Mouse (Mus musculus) kidney, postnatal 0 days (tissue): Measurements from ENCODE around the gene Laptm5. TPM values are rescaled to one million over a fixed set of nuclear protein-coding genes. Genes with fewer than 3 reads are reported as not detected.

ENCODE experiments used
- ATAC-seq: fragments of 200-750 bp; cut with Nextera tagmentation; replicated peaks from 2 replicates; pipeline ENCODE4 v1.8.0; 2017; ENCODE audit warnings: low read depth, moderate number of reproducible peaks, moderate TSS enrichment, moderate library complexity; ENCODE audit not compliant: low FRiP score
- DNase-seq: peaks from one replicate; pipeline ENCODE4 v3.0.0-alpha.2; 2016; ENCODE audit warnings: low spot score
- H3K27ac ChIP-seq: fragments of 300-500 bp; sonication (generic); 2 replicates; pipeline ENCODE4 v1.5.1; 2014; ENCODE audit warnings: mild to moderate bottlenecking
- H3K27me3 ChIP-seq: fragments of 300-500 bp; sonication (generic); 2 replicates; pipeline ENCODE4 v1.6.1; 2014; ENCODE audit warnings: low read length, mixed read lengths; ENCODE audit not compliant: insufficient read depth
- H3K36me3 ChIP-seq: fragments of 300-500 bp; sonication (generic); 2 replicates; pipeline ENCODE4 v1.6.1; 2014; ENCODE audit warnings: low read length, mixed read lengths; ENCODE audit not compliant: insufficient read depth
- H3K4me1 ChIP-seq: fragments of 300-500 bp; sonication (generic); replicated peaks from 2 replicates; pipeline ENCODE4 v1.6.1; 2014; ENCODE audit warnings: antibody characterized with exemption, low read length, mixed read lengths; ENCODE audit not compliant: insufficient read depth
- H3K4me2 ChIP-seq: fragments of 300-500 bp; sonication (generic); 2 replicates; pipeline ENCODE4 v1.6.1; 2014; ENCODE audit warnings: mild to moderate bottlenecking, low read length, moderate library complexity, mixed read lengths
- H3K4me3 ChIP-seq: fragments of 300-500 bp; sonication (generic); replicated peaks from 2 replicates; pipeline ENCODE4 v1.5.1; 2014; ENCODE audit warnings: low read depth, low read length
- H3K9ac ChIP-seq: fragments of 300-500 bp; sonication (generic); 2 replicates; pipeline ENCODE4 v1.6.1; 2014; ENCODE audit warnings: low read depth, low read length
- H3K9me3 ChIP-seq: fragments of 300-500 bp; sonication (generic); replicated peaks from 2 replicates; pipeline ENCODE4 v1.6.1; 2016; ENCODE audit warnings: low read length, inconsistent platforms, mixed read lengths
- CTCF ChIP-seq: IDR thresholded peaks from 2 replicates; pipeline ENCODE4 v1.5.1; 2016; ENCODE audit warnings: antibody characterized with exemption, low read depth, mild to moderate bottlenecking, moderate library complexity
- WGBS: fragments of 180-500 bp; shearing (Covaris S2); extraction: QIAGEN DNeasy Blood & Tissue Kit; methylation state at CpG from one replicate; pipeline ENCODE4 v1.1.7; 2014; 5-methylcytosine and 5-hydroxymethylcytosine counted together
- polyA plus RNA-seq: library from polyadenylated mRNA; unstranded; fragments of >200 nt; fragmentation: Nextera tagmentation; extraction: Ambion mirVana; gene quantifications from 2 replicates; pipeline ENCODE4 v1.2.1, GENCODE M21; 2015

Laptm5 gene
- polyA plus RNA-seq, 1 experiment from 2014 or later: 26.8 TPM

DNA sequence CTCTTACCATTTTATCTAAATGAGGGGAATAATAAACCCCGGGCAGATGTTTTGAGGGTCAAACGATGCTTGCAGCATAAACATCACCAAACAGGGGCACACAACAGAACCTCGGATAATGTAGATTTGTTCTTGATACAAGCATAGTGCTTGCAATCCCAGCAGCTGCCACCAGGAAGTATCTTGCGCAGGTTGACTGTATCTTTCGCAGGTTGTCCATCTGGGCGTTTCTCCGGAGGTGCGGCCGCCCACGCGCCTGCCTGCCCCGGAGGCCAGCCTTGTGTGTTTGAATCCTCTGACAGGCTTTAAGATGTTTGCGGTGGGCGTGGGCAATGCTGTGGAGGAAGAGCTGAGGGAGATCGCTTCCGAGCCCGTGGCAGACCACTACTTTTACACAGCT is 39.6 kb downstream of the Laptm5 start:
- peak; percentile 52 for DNase-seq
- Histone ChIP-seq H3K27me3 (no peaks in the 10 kb centered on the region), H3K36me3 (no peaks in the 10 kb centered on the region), H3K4me2 (no peak overlapping the region), H3K4me1 (no peaks in the 10 kb centered on the region), H3K9ac (no peak overlapping the region), H3K4me3 (no peak overlapping the region), H3K27ac (no peak overlapping the region), H3K9me3 (no peaks in the 10 kb centered on the region)
- WGBS: 30% methylated on average over 17 of the region's 17 CpGs
- peak; percentile 54 for TF ChIP-seq CTCF
- ATAC-seq: no peak

DNA sequence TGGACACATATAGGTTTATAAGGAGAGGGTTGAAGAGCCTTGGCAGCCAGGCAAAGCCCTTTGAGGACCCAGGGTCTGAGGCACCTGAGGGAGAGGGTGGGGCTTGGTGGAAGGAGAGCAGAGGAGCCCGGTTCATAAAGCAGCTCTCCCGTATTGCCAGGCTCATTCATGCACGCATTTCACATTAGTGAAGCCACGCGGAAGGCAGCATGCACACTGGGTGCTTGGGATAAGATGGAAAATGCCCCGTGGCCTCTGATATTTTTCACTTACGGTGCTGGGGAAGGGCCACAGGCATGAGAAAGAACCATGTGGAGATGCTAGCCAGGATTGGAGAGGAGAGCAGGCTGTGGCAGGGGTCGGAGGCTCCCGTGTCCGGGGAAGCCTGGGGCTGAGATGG is 44.2 kb downstream of the Laptm5 start:
- no peak for TF ChIP-seq CTCF
- 51% methylated on average over 10 of the region's 10 CpGs for WGBS
- ATAC-seq: no peak
- no peak overlapping the region for H3K9ac ChIP-seq
- no peak overlapping the region for H3K4me3 ChIP-seq
- no peak overlapping the region for H3K27ac ChIP-seq
- H3K4me2 ChIP-seq: no peak overlapping the region
- H3K4me1 ChIP-seq: no peaks in the 10 kb centered on the region
- no peaks in the 10 kb centered on the region for H3K27me3 ChIP-seq
- H3K9me3 ChIP-seq: no peaks in the 10 kb centered on the region
- H3K36me3 ChIP-seq: no peaks in the 10 kb centered on the region
- no peak for DNase-seq

DNA sequence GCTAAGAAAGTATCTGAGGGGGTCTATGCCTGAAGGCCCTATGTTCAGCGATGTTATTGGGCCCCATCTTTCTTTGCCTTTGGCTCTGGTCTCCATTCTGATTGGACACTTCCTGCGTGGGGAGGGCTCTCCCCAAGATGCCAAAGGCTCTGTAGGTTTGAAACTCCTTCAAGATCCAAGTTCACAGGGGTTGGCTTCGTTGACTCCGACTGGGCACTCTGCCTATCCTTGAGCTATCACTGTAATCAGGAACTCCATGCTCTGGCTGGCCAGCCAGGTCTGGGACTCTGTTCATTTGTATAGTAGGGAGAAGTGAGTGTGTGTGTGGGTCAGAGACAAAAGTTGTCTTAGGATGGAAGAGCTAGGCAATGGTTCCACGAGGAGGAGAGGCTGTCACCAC is 45.9 kb downstream of the Laptm5 start:
- Histone ChIP-seq H3K27me3 (no peaks in the 10 kb centered on the region), H3K4me1 (no peaks in the 10 kb centered on the region), H3K9ac (no peak overlapping the region), H3K9me3 (no peaks in the 10 kb centered on the region), H3K4me3 (no peak overlapping the region), H3K27ac (no peak overlapping the region), H3K36me3 (no peaks in the 10 kb centered on the region), H3K4me2 (no peak overlapping the region)
- no peak for TF ChIP-seq CTCF
- WGBS: 65% methylated on average over 5 of the region's 5 CpGs
- ATAC-seq: no peak
- DNase-seq: no peak

DNA sequence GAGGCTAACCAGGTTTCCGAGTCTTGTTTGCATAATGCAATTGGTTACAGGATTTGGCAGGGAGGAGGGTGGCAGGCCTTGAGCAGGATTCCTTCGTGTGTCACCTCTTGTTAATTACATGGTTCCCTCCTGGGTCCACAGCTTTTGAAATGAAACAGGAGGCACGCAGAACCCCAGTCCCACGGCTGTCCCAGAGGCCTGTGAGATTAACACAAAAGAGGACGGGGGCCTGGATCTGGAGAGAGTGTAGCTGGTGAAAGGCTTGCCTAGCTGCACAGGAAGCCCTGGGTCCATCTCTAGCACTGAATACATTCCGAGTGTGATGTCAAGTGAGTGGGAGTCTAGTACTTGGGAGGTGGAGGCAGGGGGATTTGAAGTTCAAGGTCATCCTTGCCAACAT is 46.8 kb downstream of the Laptm5 start:
- Histone ChIP-seq H3K9ac (no peak overlapping the region), H3K9me3 (no peaks in the 10 kb centered on the region), H3K4me3 (no peak overlapping the region), H3K36me3 (no peaks in the 10 kb centered on the region), H3K4me1 (no peaks in the 10 kb centered on the region), H3K27me3 (no peaks in the 10 kb centered on the region), H3K27ac (no peak overlapping the region), H3K4me2 (no peak overlapping the region)
- no peak for TF ChIP-seq CTCF
- WGBS: 61% methylated on average over 6 of the region's 6 CpGs
- ATAC-seq (no peak), DNase-seq (no peak)

DNA sequence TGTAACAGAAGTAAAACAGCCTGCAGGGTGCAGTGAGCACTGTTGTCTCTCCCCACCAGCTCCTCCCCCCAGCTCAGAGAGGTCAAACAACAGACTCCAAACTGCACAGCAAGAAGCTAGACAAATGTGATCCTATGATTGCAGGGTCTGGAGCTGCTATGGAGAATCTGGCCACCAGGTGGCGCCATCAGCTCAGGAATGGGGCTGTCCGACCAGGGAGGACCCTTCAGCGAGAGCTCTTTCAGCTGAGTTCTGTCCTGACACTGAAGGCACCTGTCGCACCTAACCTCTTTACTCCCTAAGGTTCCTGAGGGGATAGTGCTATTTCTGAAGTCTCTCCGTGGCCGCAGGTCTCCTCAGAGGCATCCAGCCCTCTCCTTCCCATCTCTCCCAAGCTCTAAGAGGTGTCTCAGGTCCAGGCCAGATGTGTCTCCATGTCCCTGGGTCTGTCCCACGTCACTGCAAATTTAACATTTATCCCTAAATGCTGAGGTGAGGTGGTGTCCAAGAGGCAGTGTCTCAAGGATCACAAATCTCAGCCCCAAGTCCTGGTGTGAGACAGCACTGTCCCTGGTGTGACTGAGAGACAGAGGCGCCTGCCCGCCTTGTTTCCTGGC is 47.3 kb downstream of the Laptm5 start:
- H3K9ac ChIP-seq: no peak overlapping the region
- H3K36me3 ChIP-seq: no peaks in the 10 kb centered on the region
- no peaks in the 10 kb centered on the region for H3K27me3 ChIP-seq
- DNase-seq (peak; percentile 78), ATAC-seq (no peak)
- WGBS: 27% methylated on average over 9 of the region's 9 CpGs
- H3K4me3 ChIP-seq: no peak overlapping the region
- TF ChIP-seq CTCF: peak; percentile 98
- H3K9me3 ChIP-seq: no peaks in the 10 kb centered on the region
- no peaks in the 10 kb centered on the region for H3K4me1 ChIP-seq
- no peak overlapping the region for H3K4me2 ChIP-seq
- H3K27ac ChIP-seq: no peak overlapping the region

DNA sequence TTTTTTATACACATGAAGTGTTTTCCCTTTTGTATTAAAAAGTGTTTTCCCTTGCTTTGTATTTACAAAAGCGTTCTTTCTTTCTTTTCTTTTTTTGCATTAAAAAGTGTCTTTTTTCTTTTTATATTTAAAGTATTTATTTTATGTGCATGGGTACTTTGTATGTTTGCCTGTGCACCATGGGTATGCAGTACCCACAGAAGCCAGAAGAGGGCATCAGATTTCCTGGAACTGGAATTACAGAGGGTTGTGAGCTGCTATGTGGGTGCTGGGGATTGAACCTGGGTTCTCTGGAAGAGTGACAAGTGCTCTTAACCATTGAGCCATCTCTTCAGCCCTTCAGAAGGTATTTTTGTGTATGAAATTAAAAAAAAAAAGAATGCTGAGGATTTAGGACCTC is 58.4 kb downstream of the Laptm5 start:
- ATAC-seq: no peak
- no peak overlapping the region for H3K4me2 ChIP-seq
- DNase-seq: no peak
- no peaks in the 10 kb centered on the region for H3K36me3 ChIP-seq
- TF ChIP-seq CTCF: no peak
- H3K27me3 ChIP-seq: no peaks in the 10 kb centered on the region
- WGBS: 97% methylated on average over 1 of the region's 1 CpGs
- H3K9ac ChIP-seq: no peak overlapping the region
- H3K4me1 ChIP-seq: no peaks in the 10 kb centered on the region
- H3K4me3 ChIP-seq: no peak overlapping the region
- no peaks in the 10 kb centered on the region for H3K9me3 ChIP-seq
- H3K27ac ChIP-seq: no peak overlapping the region

DNA sequence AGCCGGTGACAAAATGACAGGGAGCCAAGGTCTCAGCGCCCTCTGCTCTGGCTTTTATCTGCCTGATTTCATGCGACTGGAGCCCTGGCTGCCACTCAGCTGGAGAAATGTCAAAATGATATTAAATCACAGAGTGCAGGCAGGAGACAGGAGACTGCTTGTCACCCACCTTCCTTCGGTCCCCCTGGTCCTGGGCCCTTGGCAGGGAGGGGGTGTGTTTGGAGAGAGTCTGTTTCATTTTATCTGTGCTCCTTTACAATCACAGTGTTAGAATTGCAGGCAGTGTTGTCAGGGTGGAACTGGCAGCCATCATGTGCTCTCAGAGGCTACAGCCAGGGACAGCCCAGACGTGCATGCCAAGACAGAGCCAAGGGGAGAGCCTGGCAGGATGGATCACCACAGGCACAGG is 59.5 kb downstream of the Laptm5 start:
- Histone ChIP-seq H3K36me3 (no peaks in the 10 kb centered on the region), H3K4me3 (no peak overlapping the region), H3K27ac (no peak overlapping the region), H3K9me3 (no peaks in the 10 kb centered on the region), H3K4me1 (no peaks in the 10 kb centered on the region), H3K4me2 (no peak overlapping the region), H3K9ac (no peak overlapping the region), H3K27me3 (no peaks in the 10 kb centered on the region)
- 78% methylated on average over 5 of the region's 5 CpGs for WGBS
- DNase-seq (no peak), ATAC-seq (no peak)
- no peak for TF ChIP-seq CTCF
